Mouse (Mus musculus) hindbrain, embryonic 13.5 days (tissue): ENCODE results near the gene Sp8. TPM values are rescaled to one million over a fixed set of nuclear protein-coding genes. Genes with fewer than 3 reads are reported as not detected.

Experiments
- ATAC-seq: fragments of 200-750 bp; cut with Nextera tagmentation; 2 replicates; pipeline ENCODE4 v1.8.0; 2017; ENCODE audit warnings: moderate TSS enrichment; ENCODE audit not compliant: low FRiP score
- H3K27ac ChIP-seq: fragments of 300-500 bp; sonication (generic); 2 replicates; pipeline ENCODE4 v1.5.1; 2015; ENCODE audit warnings: inconsistent platforms, mild to moderate bottlenecking, moderate library complexity
- H3K27me3 ChIP-seq: fragments of 300-500 bp; sonication (generic); 2 replicates; pipeline ENCODE4 v1.6.1; 2015; ENCODE audit warnings: mild to moderate bottlenecking, inconsistent platforms
- H3K36me3 ChIP-seq: fragments of 300-500 bp; sonication (generic); 2 replicates; pipeline ENCODE4 v1.6.1; 2015; ENCODE audit warnings: mild to moderate bottlenecking, inconsistent platforms
- H3K4me1 ChIP-seq: fragments of 300-500 bp; sonication (generic); replicated peaks from 2 replicates; pipeline ENCODE4 v1.6.1; 2015; ENCODE audit warnings: inconsistent platforms
- H3K4me2 ChIP-seq: fragments of 300-500 bp; sonication (generic); 2 replicates; pipeline ENCODE4 v1.6.1; 2015; ENCODE audit warnings: inconsistent platforms, mild to moderate bottlenecking, moderate library complexity
- H3K4me3 ChIP-seq: fragments of 300-500 bp; sonication (generic); 2 replicates; pipeline ENCODE4 v1.5.1; 2015; ENCODE audit warnings: mild to moderate bottlenecking, inconsistent platforms
- H3K9ac ChIP-seq: fragments of 300-500 bp; sonication (generic); 2 replicates; pipeline ENCODE4 v1.6.1; 2015; ENCODE audit warnings: mild to moderate bottlenecking, inconsistent platforms
- H3K9me3 ChIP-seq: fragments of 300-500 bp; sonication (generic); 2 replicates; pipeline ENCODE4 v1.6.1; 2016; ENCODE audit warnings: inconsistent platforms
- WGBS: fragments of 180-500 bp; shearing (Covaris S2); methylation state at CpG from one replicate; pipeline ENCODE4 v1.1.7; 2015; 5-methylcytosine and 5-hydroxymethylcytosine counted together
- polyA plus RNA-seq: library from polyadenylated mRNA; unstranded; fragments of >200 nt; fragmentation: Nextera tagmentation; extraction: Ambion mirVana; gene quantifications from 2 replicates; pipeline ENCODE4 v1.2.1, GENCODE M21; 2015

Gene Sp8
- polyA plus RNA-seq: 3.8 and 5.9 TPM in 2 replicates

GRCm38 (mm10) chr12:118846221-118846620 is at the start of gene Sp8:
Gene Sp8, plus strand, starts transcription at chr12:118846329.
- H3K4me3 ChIP-seq: peak within 1 kb of the TSS; percentile 45
- peak within 1 kb of the TSS; percentile 35; the same call in 1 of the 2 replicates for H3K9ac ChIP-seq
- ATAC-seq: no peak
- peak within 1 kb of the TSS; percentile 57 for H3K4me2 ChIP-seq
- WGBS: 2% methylated on average over 6 of the region's 6 CpGs
- no peak within 1 kb of the TSS for H3K27ac ChIP-seq
- peaks cover 89% of the 10 kb centered on the region for H3K27me3 ChIP-seq
- no peaks in the 10 kb centered on the region for H3K9me3 ChIP-seq
- no peaks in the 10 kb centered on the region for H3K36me3 ChIP-seq
- H3K4me1 ChIP-seq: peaks cover 31% of the 10 kb centered on the region

DNA sequence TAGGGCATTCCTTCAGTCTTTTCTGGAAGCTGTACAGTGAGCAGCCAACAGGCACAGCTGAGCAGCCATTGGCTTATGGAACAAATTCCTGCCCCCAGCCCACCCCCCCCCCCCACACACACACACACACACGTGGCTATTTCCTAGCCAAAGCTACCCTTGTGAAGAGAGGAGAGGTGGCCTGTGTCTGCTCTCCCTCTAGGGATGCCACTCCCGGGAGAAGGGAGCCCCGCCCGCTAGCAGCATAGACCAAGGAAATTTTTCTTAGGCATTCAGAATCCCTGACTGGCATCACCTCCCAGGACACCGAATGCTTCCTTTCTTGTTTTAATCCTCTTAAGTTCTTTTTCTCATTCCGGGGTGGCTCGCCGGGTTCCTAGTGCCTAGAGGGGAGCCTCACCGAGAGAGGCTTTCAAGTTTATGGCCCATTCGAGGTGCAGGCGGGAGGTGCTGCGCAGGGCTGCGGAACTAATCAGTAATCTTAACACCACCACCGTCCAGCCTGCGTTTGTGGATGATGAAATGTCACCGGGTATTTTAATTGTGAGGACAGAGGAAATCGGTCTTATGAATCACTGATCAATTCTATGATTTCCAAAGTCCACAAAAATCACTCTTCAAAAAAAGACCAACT is 34.7 kb upstream of the Sp8 start:
- no peaks in the 10 kb centered on the region for H3K9me3 ChIP-seq
- 3% methylated on average over 17 of the region's 17 CpGs for WGBS
- H3K4me2 ChIP-seq: peak overlapping the region; percentile 40
- H3K4me3 ChIP-seq: 0 out of 2 replicates have a peak overlapping the region, but pooled peaks have one; percentile 9
- peaks cover 4% of the 10 kb centered on the region for H3K4me1 ChIP-seq
- H3K36me3 ChIP-seq: no peaks in the 10 kb centered on the region
- H3K9ac ChIP-seq: no peak overlapping the region
- H3K27me3 ChIP-seq: peaks cover 9% of the 10 kb centered on the region
- no peak overlapping the region for H3K27ac ChIP-seq
- ATAC-seq: no peak

DNA sequence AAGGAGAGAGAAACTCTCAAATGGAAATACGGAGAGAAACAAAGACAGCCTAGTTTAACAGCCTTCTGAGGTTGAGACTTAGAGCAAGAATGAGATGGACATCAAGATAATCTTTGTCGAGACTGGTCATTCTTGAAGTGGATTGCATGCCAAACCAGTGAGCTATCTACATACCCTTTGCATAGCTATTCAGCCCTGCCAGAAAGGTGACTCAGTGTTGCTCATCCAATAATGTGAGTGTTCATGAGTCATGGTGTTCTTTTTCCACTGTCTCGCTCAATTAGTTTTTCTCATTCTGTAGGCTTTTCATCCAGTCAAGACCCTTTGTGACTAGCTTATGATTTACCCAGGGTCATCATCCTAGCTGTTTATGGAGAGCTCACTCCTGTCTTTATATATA is 31.6 kb upstream of the Sp8 start:
- Histone ChIP-seq H3K36me3 (no peaks in the 10 kb centered on the region), H3K27me3 (peaks cover 9% of the 10 kb centered on the region), H3K4me2 (no peak overlapping the region), H3K9ac (no peak overlapping the region), H3K4me3 (no peak overlapping the region), H3K4me1 (peaks cover 4% of the 10 kb centered on the region), H3K9me3 (no peaks in the 10 kb centered on the region), H3K27ac (no peak overlapping the region)
- ATAC-seq: no peak
- WGBS: 92% methylated on average over 3 of the region's 3 CpGs

DNA sequence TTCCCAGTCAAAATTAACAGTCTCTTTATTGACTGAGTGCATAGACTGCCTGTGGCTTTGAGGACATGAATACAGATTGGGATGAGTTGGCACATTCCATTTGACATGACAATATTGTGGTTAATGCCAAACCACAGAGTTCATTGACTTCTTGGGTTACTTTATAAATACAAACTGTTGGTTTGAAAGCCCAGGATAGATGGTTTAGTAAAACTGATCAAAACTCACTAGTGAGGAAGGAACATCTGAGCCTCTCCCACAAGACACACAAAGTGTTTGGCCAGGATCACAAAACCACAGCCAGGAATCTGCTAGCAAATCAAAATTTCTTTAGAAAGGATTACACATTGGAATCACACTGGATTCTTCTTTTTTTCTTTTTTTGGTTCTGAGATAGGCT is 30.0 kb upstream of the Sp8 start:
- Histone ChIP-seq H3K4me3 (no peak overlapping the region), H3K36me3 (no peaks in the 10 kb centered on the region), H3K9ac (no peak overlapping the region), H3K4me2 (no peak overlapping the region), H3K4me1 (peaks cover 4% of the 10 kb centered on the region), H3K9me3 (no peaks in the 10 kb centered on the region), H3K27me3 (peaks cover 6% of the 10 kb centered on the region), H3K27ac (no peak overlapping the region)
- ATAC-seq: no peak

GRCm38 (mm10) chr12:118829881-118830280 is 16.2 kb upstream of the Sp8 start:
- Histone ChIP-seq H3K9ac (no peak overlapping the region), H3K27me3 (peaks cover 14% of the 10 kb centered on the region), H3K4me1 (no peaks in the 10 kb centered on the region), H3K4me3 (no peak overlapping the region), H3K9me3 (0 out of 2 replicates have a peak, but pooled peaks cover 2% of the 10 kb centered on the region), H3K4me2 (no peak overlapping the region), H3K36me3 (no peaks in the 10 kb centered on the region), H3K27ac (no peak overlapping the region)
- ATAC-seq: no peak
- 36% methylated on average over 6 of the region's 6 CpGs for whole genome bisulfite sequencing

- peak overlapping the region; percentile 43 for H3K4me3 ChIP-seq
- H3K9ac ChIP-seq: peak overlapping the region; percentile 56
- H3K27me3 ChIP-seq: peaks cover 76% of the 10 kb centered on the region
- no peaks in the 10 kb centered on the region for H3K36me3 ChIP-seq
- H3K27ac ChIP-seq: no peak overlapping the region
- no peaks in the 10 kb centered on the region for H3K9me3 ChIP-seq
- peaks cover 12% of the 10 kb centered on the region for H3K4me1 ChIP-seq
- under 1% methylated on average over 65 of the region's 72 CpGs for WGBS
- H3K4me2 ChIP-seq: peak overlapping the region; percentile 64
- peak; percentile 80 for ATAC-seq
These were observed 9.5 kb upstream of the Sp8 start for GRCm38 (mm10) chr12:118836411-118837341.

- Histone ChIP-seq H3K4me3 (peak overlapping the region; percentile 43), H3K9ac (no peak overlapping the region; the same call in 1 of the 2 replicates), H3K27me3 (peaks cover 74% of the 10 kb centered on the region), H3K36me3 (no peaks in the 10 kb centered on the region), H3K9me3 (no peaks in the 10 kb centered on the region), H3K4me2 (peak overlapping the region; percentile 64), H3K4me1 (peaks cover 12% of the 10 kb centered on the region), H3K27ac (no peak overlapping the region)
- under 1% methylated on average over 11 of the region's 11 CpGs for WGBS
- no peak for ATAC-seq
These were observed 8.8 kb upstream of the Sp8 start for GRCm38 (mm10) chr12:118837361-118837760.

GRCm38 (mm10) chr12:118838260-118838659 is 7.9 kb upstream of the Sp8 start:
- Histone ChIP-seq H3K9ac (no peak overlapping the region), H3K4me2 (no peak overlapping the region), H3K4me3 (no peak overlapping the region), H3K4me1 (peaks cover 20% of the 10 kb centered on the region), H3K27ac (no peak overlapping the region), H3K9me3 (no peaks in the 10 kb centered on the region), H3K36me3 (no peaks in the 10 kb centered on the region), H3K27me3 (peaks cover 78% of the 10 kb centered on the region)
- no peak for ATAC-seq
- under 1% methylated on average over 2 of the region's 2 CpGs for WGBS

DNA sequence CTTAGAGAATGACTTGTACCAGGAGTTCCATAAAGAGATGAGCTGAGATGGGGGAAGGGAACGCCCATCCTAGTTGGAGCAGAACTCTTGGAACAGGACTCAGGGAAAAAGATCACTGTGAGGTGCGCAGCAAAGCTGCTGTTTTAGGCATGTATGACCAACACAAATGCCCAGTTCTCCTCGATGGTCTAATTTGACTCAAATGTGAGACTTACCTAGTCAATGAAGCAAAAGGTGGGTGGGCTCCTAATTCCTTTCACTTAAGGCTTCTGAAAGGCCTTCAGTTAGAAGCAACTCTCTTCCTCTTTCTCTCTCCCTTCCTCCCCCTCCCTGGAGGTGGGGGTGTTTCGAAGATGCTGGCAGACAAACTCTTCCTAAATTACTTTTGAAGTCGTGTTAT is 6.7 kb upstream of the Sp8 start:
- Histone ChIP-seq H3K4me3 (no peak overlapping the region), H3K36me3 (no peaks in the 10 kb centered on the region), H3K27me3 (peaks cover 89% of the 10 kb centered on the region), H3K9me3 (no peaks in the 10 kb centered on the region), H3K4me1 (peaks cover 20% of the 10 kb centered on the region), H3K9ac (no peak overlapping the region), H3K4me2 (no peak overlapping the region), H3K27ac (no peak overlapping the region)
- no peak for ATAC-seq
- WGBS: 13% methylated on average over 5 of the region's 5 CpGs

- no peak for ATAC-seq
- Histone ChIP-seq H3K36me3 (no peaks in the 10 kb centered on the region), H3K27me3 (peaks cover 92% of the 10 kb centered on the region), H3K27ac (no peak overlapping the region), H3K4me3 (no peak overlapping the region), H3K9me3 (no peaks in the 10 kb centered on the region), H3K4me1 (peaks cover 20% of the 10 kb centered on the region), H3K4me2 (no peak overlapping the region; the same call in 1 of the 2 replicates), H3K9ac (no peak overlapping the region)
- under 1% methylated on average over 15 of the region's 15 CpGs for WGBS
These were observed 5.8 kb upstream of the Sp8 start for GRCm38 (mm10) chr12:118840301-118840700.

GRCm38 (mm10) chr12:118840861-118841260 is 5.3 kb upstream of the Sp8 start:
- H3K4me2 ChIP-seq: no peak overlapping the region
- H3K4me1 ChIP-seq: peaks cover 20% of the 10 kb centered on the region
- no peak for ATAC-seq
- no peak overlapping the region for H3K9ac ChIP-seq
- 1% methylated on average over 12 of the region's 12 CpGs for WGBS
- H3K4me3 ChIP-seq: no peak overlapping the region
- H3K27me3 ChIP-seq: peaks cover 95% of the 10 kb centered on the region
- no peak overlapping the region for H3K27ac ChIP-seq
- H3K36me3 ChIP-seq: no peaks in the 10 kb centered on the region
- H3K9me3 ChIP-seq: no peaks in the 10 kb centered on the region

- no peaks in the 10 kb centered on the region for H3K36me3 ChIP-seq
- no peak overlapping the region for H3K9ac ChIP-seq
- H3K27ac ChIP-seq: no peak overlapping the region
- H3K27me3 ChIP-seq: peaks cover 95% of the 10 kb centered on the region
- no peak overlapping the region for H3K4me3 ChIP-seq
- 7% methylated on average over 5 of the region's 5 CpGs for WGBS
- no peaks in the 10 kb centered on the region for H3K9me3 ChIP-seq
- no peak overlapping the region for H3K4me2 ChIP-seq
- peaks cover 18% of the 10 kb centered on the region for H3K4me1 ChIP-seq
- no peak for ATAC-seq
These were observed 4.7 kb upstream of the Sp8 start for GRCm38 (mm10) chr12:118841381-118841922.
